Mouse (Mus musculus) splenic B cell, adult 2 months (primary cell): ENCODE measurements around the gene Igsf11.

Experiments
- DNase-seq: peaks from one replicate; pipeline ENCODE4 v3.0.0-alpha.2; 2011; ENCODE audit warnings: low read depth, low spot score
- H3K27me3 ChIP-seq: 2 replicates; pipeline ENCODE4 v1.6.1; 2012; ENCODE audit warnings: mild to moderate bottlenecking, low read length, moderate library complexity, mixed read lengths; ENCODE audit not compliant: control insufficient read depth, poor library complexity, insufficient read depth, severe bottlenecking
- H3K36me3 ChIP-seq: 2 replicates; pipeline ENCODE4 v1.6.1; 2012; ENCODE audit warnings: mild to moderate bottlenecking, low read length, moderate library complexity, mixed read lengths; ENCODE audit not compliant: control insufficient read depth, poor library complexity, insufficient read depth, severe bottlenecking

Gene Igsf11

DNA sequence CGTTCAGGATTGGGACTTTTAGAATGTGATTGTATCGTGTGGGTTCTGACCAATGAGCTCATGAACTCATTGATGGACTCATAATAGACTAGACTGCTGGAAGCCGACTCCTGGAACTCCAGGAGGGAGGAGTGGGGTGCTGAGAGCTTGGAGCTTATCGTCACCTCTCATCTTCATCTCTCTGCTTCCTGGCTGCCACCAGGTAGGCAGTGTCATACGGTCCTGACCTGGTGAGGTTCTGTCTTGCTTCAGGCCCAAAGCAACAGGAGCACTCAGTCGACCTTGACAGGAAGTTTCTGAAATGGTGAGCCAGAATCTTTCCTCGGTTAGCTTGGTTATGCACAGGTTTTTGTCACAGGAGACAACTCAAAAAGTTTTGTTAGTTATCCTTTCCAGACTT is at the start of gene Igsf11:
Gene Igsf11, plus strand, starts transcription at position 301 of the 400 bp plus-strand sequence.
- no peaks in the 10 kb centered on the region for H3K36me3 ChIP-seq
- no peak for DNase-seq
- no peaks in the 10 kb centered on the region for H3K27me3 ChIP-seq

DNA sequence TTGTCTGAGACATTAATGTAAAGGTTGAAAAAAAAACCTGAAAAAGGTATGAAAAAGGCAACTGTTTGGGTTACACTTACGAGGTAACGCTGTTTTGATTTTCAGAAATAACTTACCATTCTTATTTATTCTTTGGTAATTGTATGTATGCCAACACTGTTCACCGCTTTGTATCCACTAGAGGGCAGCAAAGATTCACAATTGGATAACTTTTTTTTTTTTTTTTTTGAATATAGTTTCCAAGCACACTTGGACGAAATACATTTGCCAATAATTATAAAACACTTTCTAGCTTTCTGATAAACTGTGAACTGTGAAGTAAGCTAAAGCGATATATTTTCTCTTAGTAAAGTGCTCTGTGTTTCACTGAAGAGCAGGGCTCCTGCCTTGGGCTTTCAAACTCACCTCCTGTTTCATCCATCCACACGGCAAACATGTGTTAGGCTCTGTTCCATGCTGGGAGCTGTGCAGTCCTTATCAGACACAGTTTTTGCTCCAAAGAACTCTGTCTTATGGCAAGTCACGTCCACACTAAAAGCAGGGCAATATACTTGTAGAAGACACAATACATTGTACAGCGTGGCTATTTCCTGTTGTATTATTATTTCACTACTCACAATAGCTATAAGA is 34.2 kb upstream of the Igsf11 start:
- DNase-seq, result peak; percentile 50
- Histone ChIP-seq H3K36me3 (no peaks in the 10 kb centered on the region), H3K27me3 (no peaks in the 10 kb centered on the region)

- Histone ChIP-seq H3K36me3 (no peaks in the 10 kb centered on the region), H3K27me3 (no peaks in the 10 kb centered on the region)
- no peak for DNase-seq
Measured at GRCm38 (mm10) chr16:38860548-38860947, 31.9 kb upstream of the Igsf11 start.

DNA sequence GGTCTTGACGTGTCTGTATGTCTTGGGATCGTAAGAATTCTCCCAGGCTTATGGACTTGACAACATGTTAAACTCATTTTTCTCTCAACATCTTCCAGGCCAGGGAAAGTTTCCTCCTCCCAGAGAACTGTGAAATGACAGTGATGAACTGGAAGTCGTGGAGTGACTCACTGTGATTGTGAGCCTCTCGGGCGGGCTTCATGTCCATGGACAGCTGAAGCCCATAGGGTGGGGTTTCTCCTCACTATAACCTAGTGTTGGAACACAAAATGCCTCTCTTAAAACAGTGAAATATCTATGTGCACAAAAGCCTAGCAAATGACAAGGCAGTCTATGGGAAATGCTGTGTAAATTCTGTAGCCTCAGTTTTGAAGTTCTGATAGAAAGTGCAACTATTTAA is 28.1 kb upstream of the Igsf11 start:
- H3K27me3 ChIP-seq, result no peaks in the 10 kb centered on the region
- H3K36me3 ChIP-seq, result no peaks in the 10 kb centered on the region
- no peak for DNase-seq

GRCm38 (mm10) chr16:38873231-38873630 is 19.2 kb upstream of the Igsf11 start:
- no peak for DNase-seq
- H3K27me3 ChIP-seq, result no peaks in the 10 kb centered on the region
- no peaks in the 10 kb centered on the region for H3K36me3 ChIP-seq

DNA sequence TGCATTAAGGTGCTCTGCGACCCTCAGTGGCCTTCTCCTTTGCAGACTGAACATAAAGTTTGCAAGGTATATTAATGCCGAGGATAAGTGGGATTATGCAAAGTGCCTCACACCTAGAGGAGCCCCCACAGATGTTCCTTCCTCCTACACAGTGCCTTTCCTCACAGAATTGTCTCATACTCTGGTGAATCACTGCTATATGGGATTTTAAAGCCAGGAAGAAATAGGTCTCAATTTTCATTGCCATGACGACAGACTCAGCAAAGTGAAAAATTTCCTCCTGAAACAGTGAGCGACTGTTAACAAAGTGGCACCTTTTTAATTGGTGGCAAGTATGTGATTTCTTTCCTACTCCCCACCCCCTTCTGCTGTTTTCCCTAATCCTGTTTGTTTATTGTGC is 18.0 kb upstream of the Igsf11 start:
- Histone ChIP-seq H3K27me3 (no peaks in the 10 kb centered on the region), H3K36me3 (no peaks in the 10 kb centered on the region)
- no peak for DNase-seq

DNA sequence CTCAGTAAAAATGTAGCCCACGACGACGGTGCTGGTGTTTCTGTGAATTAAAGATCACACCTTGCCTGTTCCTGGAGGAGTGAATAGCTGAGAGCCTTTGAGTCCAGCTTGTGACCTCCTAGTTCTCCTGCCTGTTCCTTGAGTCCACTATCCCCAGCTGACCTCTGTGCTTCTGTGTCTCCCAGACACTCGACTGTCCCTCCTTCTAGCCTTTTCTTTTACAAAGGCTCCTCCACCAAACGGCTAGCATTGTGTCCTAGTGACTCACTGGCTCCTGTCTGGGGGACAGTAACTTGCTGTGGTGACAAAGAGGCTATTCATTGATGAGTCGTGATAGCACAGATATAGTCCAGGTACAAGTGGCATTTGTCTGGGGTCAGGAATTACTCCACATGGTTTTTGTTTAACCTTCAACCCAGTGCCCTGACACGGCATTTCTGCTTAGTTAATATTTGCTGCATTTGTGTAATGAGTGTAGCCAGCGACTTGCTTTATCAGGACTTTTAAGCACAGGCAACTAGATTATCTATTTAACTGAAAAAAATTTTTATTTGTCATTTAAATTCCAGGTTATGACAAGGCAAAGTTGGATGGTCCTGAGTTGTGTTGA is 6.5 kb downstream of the Igsf11 start:
- Histone ChIP-seq H3K27me3 (no peaks in the 10 kb centered on the region), H3K36me3 (no peaks in the 10 kb centered on the region)
- DNase-seq, result no peak

DNA sequence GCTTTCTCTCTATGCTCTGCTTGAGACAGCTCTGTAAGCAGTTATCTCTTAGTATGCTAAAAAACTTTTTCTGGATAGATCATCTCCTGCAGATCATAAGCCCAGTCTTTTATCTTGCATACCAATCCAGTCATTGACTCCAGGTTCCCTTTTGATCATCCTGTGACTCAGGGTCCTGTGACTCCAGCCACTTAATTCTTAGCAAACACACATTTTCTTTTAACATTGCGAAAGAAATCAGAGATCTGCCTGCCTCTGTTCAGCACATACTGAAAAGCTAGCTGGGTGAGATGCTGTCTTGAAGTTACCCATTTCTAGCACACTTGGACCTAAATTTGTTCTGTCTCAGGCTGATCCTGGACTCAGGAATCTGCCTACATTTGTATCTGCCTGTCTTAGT is 7.6 kb downstream of the Igsf11 start:
- no peaks in the 10 kb centered on the region for H3K27me3 ChIP-seq
- H3K36me3 ChIP-seq, result no peaks in the 10 kb centered on the region
- DNase-seq, result no peak

- no peaks in the 10 kb centered on the region for H3K36me3 ChIP-seq
- DNase-seq, result peak; percentile 80
Measured at GRCm38 (mm10) chr16:38902111-38902778, 9.8 kb downstream of the Igsf11 start.

GRCm38 (mm10) chr16:38903020-38903419 is 10.5 kb downstream of the Igsf11 start:
- Histone ChIP-seq H3K27me3 (no peaks in the 10 kb centered on the region), H3K36me3 (no peaks in the 10 kb centered on the region)
- no peak for DNase-seq

More at GRCm38 (mm10) chr16:38902111-38902778, 9.8 kb downstream of the Igsf11 start:
- H3K27me3 ChIP-seq, result no peaks in the 10 kb centered on the region

- no peaks in the 10 kb centered on the region for H3K27me3 ChIP-seq
- no peak for DNase-seq
- H3K36me3 ChIP-seq, result no peaks in the 10 kb centered on the region
Measured at GRCm38 (mm10) chr16:38904202-38904601, 11.7 kb downstream of the Igsf11 start.

DNA sequence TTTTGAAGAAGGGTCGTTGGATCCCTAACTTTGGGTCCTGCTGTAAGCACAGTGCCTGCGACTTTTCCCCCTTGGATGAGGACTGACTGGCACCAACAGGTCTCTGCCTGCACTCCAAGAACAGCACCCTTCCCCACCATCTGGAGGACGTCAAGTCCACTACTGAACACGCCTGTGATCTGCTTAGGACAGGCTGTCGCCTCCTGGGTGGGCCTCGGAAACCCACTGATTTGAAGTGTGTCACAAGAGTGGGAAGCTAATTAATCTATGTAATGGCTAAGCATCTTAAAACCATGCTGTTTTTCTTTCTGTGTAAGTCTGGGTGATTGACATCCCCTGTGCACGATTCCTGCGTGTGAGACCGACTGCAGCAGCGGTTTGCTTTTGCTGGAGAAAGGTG is 13.4 kb downstream of the Igsf11 start:
- no peak for DNase-seq
- H3K36me3 ChIP-seq, result no peaks in the 10 kb centered on the region
- H3K27me3 ChIP-seq, result no peaks in the 10 kb centered on the region

- Histone ChIP-seq H3K36me3 (no peaks in the 10 kb centered on the region), H3K27me3 (no peaks in the 10 kb centered on the region)
- no peak for DNase-seq
Measured at GRCm38 (mm10) chr16:38908304-38908703, 15.8 kb downstream of the Igsf11 start.

DNA sequence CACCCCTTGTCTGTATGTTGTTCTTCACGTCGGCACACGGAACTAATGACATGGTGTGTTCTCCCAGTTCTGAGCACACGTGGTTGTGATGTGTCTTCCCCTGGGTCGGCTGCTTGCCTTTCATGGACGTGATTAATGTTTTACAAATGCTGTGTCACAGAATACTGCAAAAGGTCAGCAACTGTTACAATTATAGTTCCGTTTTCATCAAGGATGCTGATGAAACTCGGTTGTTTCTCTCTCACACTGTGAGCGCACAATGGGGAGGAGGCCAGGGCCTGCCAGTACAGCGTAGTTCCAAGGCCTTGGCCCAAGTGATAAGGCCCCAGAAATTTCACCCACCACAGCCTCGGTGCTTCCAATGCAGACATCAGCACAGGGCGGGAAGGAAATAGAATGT is 17.0 kb downstream of the Igsf11 start:
- DNase-seq, result no peak
- no peaks in the 10 kb centered on the region for H3K36me3 ChIP-seq
- H3K27me3 ChIP-seq, result no peaks in the 10 kb centered on the region

GRCm38 (mm10) chr16:38910088-38910487 is 17.6 kb downstream of the Igsf11 start:
- H3K36me3 ChIP-seq, result no peaks in the 10 kb centered on the region
- DNase-seq, result no peak

More at GRCm38 (mm10) chr16:38910088-38910487, 17.6 kb downstream of the Igsf11 start:
- no peaks in the 10 kb centered on the region for H3K27me3 ChIP-seq
